Mouse (Mus musculus) fibroblast of lung, adult 2 months (primary cell): ENCODE results near the gene Ppm1l.

ENCODE experiments used
- DNase-seq: peaks from one replicate; pipeline ENCODE4 v3.0.0-alpha.2; 2011; ENCODE audit warnings: low read depth

Ppm1l gene

GRCm38 (mm10) chr3:69440761-69441160 is 124.1 kb downstream of the Ppm1l start:
- DNase-seq: no peak

- DNase-seq: no peak
Measured at GRCm38 (mm10) chr3:69446989-69447388, 130.3 kb downstream of the Ppm1l start.

DNA sequence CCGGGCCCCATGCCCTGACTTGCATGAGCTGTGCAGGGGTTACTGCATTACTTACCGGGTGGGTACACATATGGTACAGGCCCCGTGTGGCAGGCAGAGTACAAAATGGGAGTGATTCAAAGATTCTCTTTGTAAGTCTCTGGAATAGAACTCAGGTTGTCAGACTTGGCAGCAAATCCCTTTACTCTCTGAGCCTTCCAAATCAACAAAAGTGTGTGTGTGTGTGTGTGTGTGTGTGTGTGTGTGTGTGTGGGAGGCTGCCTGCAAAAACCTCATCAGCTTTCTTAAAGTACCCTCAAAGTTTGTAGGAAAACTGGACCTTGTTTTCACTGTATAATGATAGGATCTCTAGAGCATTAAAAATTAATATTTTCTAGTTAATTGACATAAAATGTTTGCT is 132.4 kb downstream of the Ppm1l start:
- no peak for DNase-seq

- no peak for DNase-seq
Measured at GRCm38 (mm10) chr3:69454330-69454729, 137.7 kb downstream of the Ppm1l start.

- no peak for DNase-seq
Measured at GRCm38 (mm10) chr3:69456071-69456470, 139.4 kb downstream of the Ppm1l start.

GRCm38 (mm10) chr3:69458756-69459155 is 142.1 kb downstream of the Ppm1l start:
- no peak for DNase-seq

GRCm38 (mm10) chr3:69461956-69462355 is 145.3 kb downstream of the Ppm1l start:
- no peak for DNase-seq

DNA sequence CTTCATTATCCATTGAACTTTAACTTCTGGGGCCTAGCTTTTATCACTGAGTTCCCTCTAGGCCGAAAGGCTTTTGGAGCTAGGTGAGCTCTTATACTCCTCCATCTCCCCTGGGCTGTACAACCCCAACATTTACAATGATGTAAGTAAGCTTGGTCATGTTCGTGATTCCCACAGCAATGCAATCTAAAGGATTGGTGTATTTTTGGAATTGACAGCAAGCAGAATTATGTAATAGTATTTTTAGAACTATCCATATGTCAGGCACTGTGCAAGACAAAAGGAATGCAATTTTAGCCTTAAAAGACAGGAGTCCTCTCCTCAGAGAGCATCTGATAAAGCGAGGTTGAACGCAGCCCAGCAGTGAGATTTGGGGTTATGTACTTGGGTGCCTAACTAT is 149.1 kb downstream of the Ppm1l start:
- no peak for DNase-seq

- DNase-seq: no peak
Measured at GRCm38 (mm10) chr3:69468280-69469008, 151.8 kb downstream of the Ppm1l start.

- no peak for DNase-seq
Measured at GRCm38 (mm10) chr3:69469463-69470141, 152.9 kb downstream of the Ppm1l start.

DNA sequence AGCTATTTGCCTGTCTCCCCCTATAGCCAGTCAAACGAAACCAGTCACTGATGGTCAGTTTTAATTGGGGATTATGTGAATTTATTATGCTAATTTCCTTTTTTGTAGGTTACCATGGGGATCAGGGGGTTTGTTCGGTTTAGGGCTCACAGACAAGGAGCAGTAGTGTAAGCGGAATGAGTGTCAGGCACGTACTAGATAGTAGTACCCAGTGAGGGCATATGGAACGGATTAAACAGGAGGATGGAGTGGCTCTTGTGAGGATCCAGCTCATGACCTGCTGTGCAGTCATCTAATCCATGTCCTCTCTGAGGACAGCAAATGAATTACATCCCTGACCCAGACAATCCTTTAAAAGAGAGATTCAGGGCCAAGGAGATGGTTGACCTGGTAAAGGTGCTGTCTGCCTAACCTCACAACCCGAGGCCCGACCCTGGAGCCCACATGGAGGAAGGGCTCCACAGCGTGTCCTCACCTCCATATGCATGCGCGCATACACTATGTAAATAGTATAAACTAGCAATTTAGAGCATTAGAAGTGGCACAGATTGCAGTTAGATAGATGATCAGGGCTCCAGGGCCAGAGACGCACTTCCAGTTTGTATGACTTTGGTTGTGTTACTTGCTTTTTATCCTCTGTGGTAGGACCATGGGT is 153.6 kb downstream of the Ppm1l start:
- DNase-seq: no peak

GRCm38 (mm10) chr3:69475850-69476450 is 159.3 kb downstream of the Ppm1l start:
- no peak for DNase-seq

GRCm38 (mm10) chr3:69479937-69480336 is 163.3 kb downstream of the Ppm1l start:
- DNase-seq: peak; percentile 39

DNA sequence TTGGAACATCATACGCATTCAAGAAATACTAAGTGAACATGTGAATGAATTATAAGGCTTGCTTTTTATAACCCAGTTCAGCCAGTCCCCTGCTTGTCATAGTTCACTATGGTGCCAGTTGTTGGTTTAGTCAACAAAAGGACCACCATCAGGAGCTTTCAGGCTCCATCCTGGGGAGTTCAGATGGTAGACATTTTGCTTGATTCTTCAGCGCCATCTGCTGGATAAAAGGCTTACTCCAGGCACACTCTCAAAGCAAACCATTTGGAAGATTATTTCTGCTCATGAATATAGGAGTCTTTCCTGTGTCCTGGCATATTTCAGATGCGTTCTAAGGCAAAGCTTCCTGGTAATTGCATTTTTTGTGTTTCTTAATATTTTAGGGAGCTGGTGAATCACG is 165.2 kb downstream of the Ppm1l start:
- peak; percentile 28 for DNase-seq

- DNase-seq: no peak
Measured at GRCm38 (mm10) chr3:69484006-69484574, 167.4 kb downstream of the Ppm1l start.

GRCm38 (mm10) chr3:69484582-69484981 is 167.9 kb downstream of the Ppm1l start:
- DNase-seq: no peak

- DNase-seq: no peak
Measured at GRCm38 (mm10) chr3:69485347-69485746, 168.7 kb downstream of the Ppm1l start.

- DNase-seq: peak; percentile 38
Measured at GRCm38 (mm10) chr3:69485756-69486155, 169.1 kb downstream of the Ppm1l start.

DNA sequence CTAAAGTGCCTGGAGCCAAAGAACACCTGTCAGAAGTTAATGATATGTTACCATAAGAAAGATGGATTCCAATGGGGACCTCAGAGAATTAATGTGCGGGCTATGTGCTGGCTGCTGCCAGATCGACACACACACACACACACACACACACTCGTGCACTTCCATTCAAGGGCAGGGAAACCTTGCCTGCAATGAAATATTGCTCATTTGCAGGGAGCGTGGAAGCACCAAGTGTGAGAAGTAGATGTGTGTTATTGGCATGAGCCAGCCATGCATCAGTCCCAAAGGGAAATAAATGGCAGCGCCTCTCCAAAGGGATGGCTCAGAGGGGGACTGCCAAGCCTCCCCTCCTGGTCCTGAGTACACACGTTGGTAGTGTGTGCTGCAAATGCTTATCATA is 170.8 kb downstream of the Ppm1l start:
- DNase-seq: no peak

GRCm38 (mm10) chr3:69489669-69490068 is 173.0 kb downstream of the Ppm1l start:
- no peak for DNase-seq

DNA sequence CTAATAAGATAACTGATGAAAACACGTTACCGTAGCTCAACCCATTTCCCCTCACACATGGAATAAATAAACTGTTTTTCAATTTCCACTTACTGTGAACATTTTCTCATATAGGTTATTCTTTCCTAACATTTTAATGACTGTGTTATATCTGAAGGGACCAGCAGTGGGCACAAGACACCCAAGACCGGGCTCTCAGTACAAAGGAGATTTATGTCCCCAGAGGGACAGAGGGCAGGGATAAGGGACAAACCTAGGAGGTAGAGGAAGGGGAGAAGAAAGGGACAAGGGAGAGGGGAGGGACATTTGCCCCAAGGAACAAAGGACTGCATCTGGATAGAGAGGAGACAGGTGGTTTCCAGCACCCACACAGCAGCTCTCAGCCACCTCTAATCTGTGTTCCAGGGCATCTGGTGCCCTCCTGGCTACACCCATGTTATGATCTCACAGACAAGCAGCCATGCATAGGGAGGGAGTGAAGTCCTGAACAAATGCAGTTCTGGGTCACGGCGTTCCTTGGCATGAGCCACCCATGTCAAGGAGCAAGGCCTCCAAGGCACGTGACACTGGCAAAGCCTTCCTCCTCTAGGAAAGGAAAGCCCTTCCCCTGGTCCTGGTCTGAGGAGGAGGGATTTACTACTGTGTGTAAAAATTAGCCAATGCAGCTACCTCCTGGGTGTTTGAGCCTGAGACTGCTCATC is 174.5 kb downstream of the Ppm1l start:
- DNase-seq: no peak
